Comparison of ENCODE assay signal across 15 mouse cellular contexts in the genomic region with DNA sequence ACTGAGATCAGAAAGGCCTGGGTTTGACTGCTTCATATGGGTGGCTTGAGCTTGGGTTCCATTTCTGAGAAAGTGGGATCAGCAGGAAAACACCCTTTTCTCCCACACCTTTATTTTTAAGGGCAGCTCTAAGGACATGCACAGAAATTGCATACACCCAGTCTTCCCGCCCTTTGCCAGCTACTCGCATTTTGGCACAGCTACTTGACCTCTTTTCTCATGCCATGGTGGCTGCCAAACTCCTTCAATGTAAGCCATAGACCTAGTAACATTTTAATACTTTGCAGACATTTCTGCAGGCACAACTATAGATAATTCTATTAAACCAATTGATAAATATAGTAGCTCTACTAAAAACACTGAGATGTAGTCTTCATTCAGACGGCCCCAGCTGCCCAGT.
A peak's percentile ranks its signal among the peaks of the same experiment; 100 is the strongest.
DNase-seq lines count a peak whose midpoint lies in the region; ATAC-seq and TF ChIP-seq lines count a peak whose summit lies in the region.
"Had no signal": no experiment of that assay in that cellular context is flagged by ENCODE, and none has a peak within 500 bp of the region (broad histone marks: within the 10 kb centered on the region; RNA-seq: fewer than 3 reads in every experiment).

No protein-coding gene starts in this region.

- ATAC-seq in midbrain, embryonic 11.5 days (ENCODE audit: low FRiP score), result no peak
- ATAC-seq in midbrain, postnatal 0 days (ENCODE audit: low FRiP score), result no peak
- ATAC-seq in hindbrain, embryonic 11.5 days (ENCODE audit: low FRiP score), result no peak
- ATAC-seq in neural tube, embryonic 15.5 days (ENCODE audit: low FRiP score), result no peak
- ATAC-seq: intestine, postnatal 0 days had no signal

- TF ChIP-seq CTCF in midbrain, postnatal 0 days (IDR thresholded peaks at IDR 0.05), result no peak

- peaks cover 9% of the 10 kb centered on the region; the same call in 1 of the 2 replicates for H3K4me1 ChIP-seq in midbrain, embryonic 11.5 days (ENCODE audit: control insufficient read depth, insufficient read depth, low read length)
- H3K4me1 ChIP-seq in midbrain, postnatal 0 days (ENCODE audit: insufficient read depth, low read length), result no peaks in the 10 kb centered on the region
- H3K4me1 ChIP-seq in hindbrain, embryonic 11.5 days (replicated peaks; ENCODE audit: control insufficient read depth, insufficient read depth, low read length), result no peaks in the 10 kb centered on the region
- peaks cover 21% of the 10 kb centered on the region for H3K4me1 ChIP-seq in neural tube, embryonic 15.5 days
- H3K4me1 ChIP-seq: limb, embryonic 12.5 days; liver, embryonic 15.5 days had no signal

- H3K4me2 ChIP-seq in midbrain, embryonic 11.5 days, result no peak overlapping the region
- H3K4me2 ChIP-seq in midbrain, postnatal 0 days (ENCODE audit: low read depth, low read length, poor library complexity, severe bottlenecking), result no peak overlapping the region
- no peak overlapping the region for H3K4me2 ChIP-seq in hindbrain, embryonic 11.5 days (replicated peaks; ENCODE audit: low read depth, low read length)
- H3K4me2 ChIP-seq in neural tube, embryonic 15.5 days, result no peak overlapping the region
- H3K4me2 ChIP-seq: limb, embryonic 12.5 days; liver, embryonic 15.5 days had no signal

- peak; percentile 49 for DNase-seq in midbrain, embryonic 11.5 days (ENCODE audit: low spot score, missing footprints)
- no peak for DNase-seq in midbrain, postnatal 0 days (ENCODE audit: low spot score)
- peak; percentile 80 for DNase-seq in cerebellum, adult 9-10 months
- no peak for DNase-seq in hindbrain, embryonic 11.5 days (ENCODE audit: low spot score)
- DNase-seq in Muller cell, postnatal 12 days (ENCODE audit: inconsistent ontology term), result no peak
- no peak for DNase-seq in frontal cortex, postnatal 25 days (ENCODE audit: low spot score in 2 of 2)
- DNase-seq: gastrocnemius, postnatal 10 days; heart, postnatal 14 days; kidney, postnatal 10 days; lung, postnatal 14 days; thymus, adult 18-20 months had no signal

- WGBS in midbrain, embryonic 11.5 days, result 82% methylated on average over 3 of the region's 3 CpGs
- 62% methylated on average over 3 of the region's 3 CpGs for WGBS in midbrain, postnatal 0 days
- 84% methylated on average over 3 of the region's 3 CpGs for WGBS in hindbrain, embryonic 11.5 days
- WGBS in neural tube, embryonic 15.5 days, result 72% methylated on average over 3 of the region's 3 CpGs

- no peaks in the 10 kb centered on the region for H3K27me3 ChIP-seq in midbrain, embryonic 11.5 days (ENCODE audit: control insufficient read depth, insufficient read depth, low read length)
- no peaks in the 10 kb centered on the region for H3K27me3 ChIP-seq in midbrain, postnatal 0 days (ENCODE audit: insufficient read depth, low read length)
- no peaks in the 10 kb centered on the region for H3K27me3 ChIP-seq in hindbrain, embryonic 11.5 days (ENCODE audit: control insufficient read depth, insufficient read depth, low read length)
- no peaks in the 10 kb centered on the region for H3K27me3 ChIP-seq in neural tube, embryonic 15.5 days (replicated peaks)
- H3K27me3 ChIP-seq: limb, embryonic 12.5 days; liver, embryonic 15.5 days had no signal

- no peaks in the 10 kb centered on the region for H3K36me3 ChIP-seq in midbrain, embryonic 11.5 days (ENCODE audit: control insufficient read depth, insufficient read depth, low read length)
- no peaks in the 10 kb centered on the region for H3K36me3 ChIP-seq in midbrain, postnatal 0 days (ENCODE audit: insufficient read depth, low read length)
- H3K36me3 ChIP-seq in hindbrain, embryonic 11.5 days (ENCODE audit: control insufficient read depth, insufficient read depth, low read length), result no peaks in the 10 kb centered on the region
- H3K36me3 ChIP-seq in neural tube, embryonic 15.5 days, result no peaks in the 10 kb centered on the region
- H3K36me3 ChIP-seq: limb, embryonic 12.5 days; liver, embryonic 15.5 days had no signal

- H3K9ac ChIP-seq in midbrain, embryonic 11.5 days (ENCODE audit: low read length), result no peak overlapping the region
- no peak overlapping the region for H3K9ac ChIP-seq in midbrain, postnatal 0 days (replicated peaks; ENCODE audit: low read length, poor library complexity, severe bottlenecking)
- no peak overlapping the region for H3K9ac ChIP-seq in hindbrain, embryonic 11.5 days (ENCODE audit: low read depth, low read length)
- H3K9ac ChIP-seq in neural tube, embryonic 15.5 days (replicated peaks), result no peak overlapping the region
- H3K9ac ChIP-seq: limb, embryonic 12.5 days; liver, embryonic 15.5 days had no signal

- no peaks in the 10 kb centered on the region for H3K9me3 ChIP-seq in midbrain, embryonic 11.5 days (ENCODE audit: control insufficient read depth, low read length)
- no peaks in the 10 kb centered on the region for H3K9me3 ChIP-seq in midbrain, postnatal 0 days (ENCODE audit: low read length)
- no peaks in the 10 kb centered on the region for H3K9me3 ChIP-seq in hindbrain, embryonic 11.5 days (ENCODE audit: control insufficient read depth, low read length)
- H3K9me3 ChIP-seq in neural tube, embryonic 15.5 days (replicated peaks), result no peaks in the 10 kb centered on the region
- H3K9me3 ChIP-seq: limb, embryonic 12.5 days; liver, embryonic 15.5 days had no signal

- H3K4me3 ChIP-seq in midbrain, embryonic 11.5 days (ENCODE audit: low read depth, low read length), result no peak overlapping the region
- no peak overlapping the region for H3K4me3 ChIP-seq in midbrain, postnatal 0 days (ENCODE audit: low read depth, low read length)
- H3K4me3 ChIP-seq in hindbrain, embryonic 11.5 days (ENCODE audit: low read depth, low read length), result no peak overlapping the region
- no peak overlapping the region for H3K4me3 ChIP-seq in neural tube, embryonic 15.5 days (replicated peaks)
- H3K4me3 ChIP-seq: limb, embryonic 12.5 days; liver, embryonic 15.5 days had no signal

- no peak overlapping the region for H3K27ac ChIP-seq in midbrain, embryonic 11.5 days (ENCODE audit: low read depth, low read length)
- no peak overlapping the region for H3K27ac ChIP-seq in midbrain, postnatal 0 days (ENCODE audit: low read depth, low read length)
- peak overlapping the region; percentile 63; the same call in 1 of the 2 replicates for H3K27ac ChIP-seq in hindbrain, embryonic 11.5 days (ENCODE audit: low read depth, low read length)
- 0 out of 2 replicates have a peak overlapping the region, but pooled peaks have one; percentile 28 for H3K27ac ChIP-seq in neural tube, embryonic 15.5 days (replicated peaks)
- H3K27ac ChIP-seq: limb, embryonic 12.5 days; liver, embryonic 15.5 days had no signal

Comparison
In these comparisons a context has a peak if more than half of its experiments do, and no peak if none do; other contexts are left out.
1. DNase-seq: peak in midbrain, embryonic 11.5 days (single experiment) and cerebellum, adult 9-10 months (single experiment); none in midbrain, postnatal 0 days (single experiment), hindbrain, embryonic 11.5 days (single experiment), Muller cell, postnatal 12 days (single experiment) and frontal cortex, postnatal 25 days (0 of 2).
2. H3K27ac ChIP-seq: peak in hindbrain, embryonic 11.5 days (single experiment) and neural tube, embryonic 15.5 days (single experiment); none in midbrain, embryonic 11.5 days (single experiment) and midbrain, postnatal 0 days (single experiment).